Mouse (Mus musculus): ENCODE measurements around the gene Ntpcr. TPM values are rescaled to one million over a fixed set of nuclear protein-coding genes. Genes with fewer than 3 reads are reported as not detected.

Ntpcr gene
- polyA plus RNA-seq, 1 experiment from 2014 or later = 22.5 TPM

DNA sequence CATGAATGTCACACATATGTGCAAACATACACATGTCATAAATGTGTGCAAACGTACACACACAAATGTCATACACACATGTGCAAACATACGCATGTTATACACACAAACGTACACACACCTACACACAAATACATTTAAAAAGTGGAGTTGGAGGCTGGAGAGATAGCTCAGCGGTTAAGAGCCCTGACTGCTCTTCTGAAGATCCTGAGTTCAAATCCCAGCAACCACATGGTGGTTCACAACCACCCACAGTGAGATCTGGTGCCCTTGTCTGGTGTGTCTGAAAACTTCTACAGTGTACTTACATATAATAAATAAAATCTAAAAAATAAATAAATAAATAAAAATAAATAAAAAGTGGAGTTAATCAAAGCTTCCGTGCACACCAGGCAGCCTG, 49.2 kb downstream of the Ntpcr start:
- Histone ChIP-seq H3K27me3 (replicated peaks) (no peaks in the 10 kb centered on the region), H3K36me3 (no peaks in the 10 kb centered on the region), H3K9ac (no peak overlapping the region), H3K27ac (no peak overlapping the region), H3K4me1 (peaks cover 30% of the 10 kb centered on the region), H3K4me3 (no peak overlapping the region), H3K4me2 (no peak overlapping the region), H3K9me3 (replicated peaks) (no peaks in the 10 kb centered on the region)
- 72% methylated on average over 5 of the region's 5 CpGs for WGBS (ENCODE audit: insufficient replicate concordance)
- no peak for ATAC-seq

DNA sequence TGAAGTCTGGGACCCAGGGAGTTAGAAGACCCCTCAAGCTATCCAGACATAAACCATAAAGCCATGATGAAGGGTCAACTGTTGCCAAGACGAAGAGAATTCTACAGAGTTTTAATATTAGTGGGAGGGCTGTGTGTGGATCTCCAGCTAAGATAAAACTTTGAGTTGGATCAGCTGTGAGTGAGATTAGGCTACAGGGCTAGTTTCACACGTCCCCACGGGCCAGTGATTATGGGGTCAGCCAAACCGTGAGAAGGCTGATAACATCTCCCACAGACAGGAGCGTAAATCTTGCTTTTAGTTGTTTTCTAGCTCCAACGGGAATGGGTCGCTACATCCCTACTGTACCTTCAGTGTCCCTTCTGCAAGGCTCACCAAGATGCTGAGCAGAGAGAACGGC, 49.9 kb downstream of the Ntpcr start:
- no peaks in the 10 kb centered on the region for H3K9me3 ChIP-seq (replicated peaks)
- H3K4me1 ChIP-seq = peaks cover 30% of the 10 kb centered on the region
- H3K4me2 ChIP-seq = no peak overlapping the region
- no peak overlapping the region for H3K9ac ChIP-seq
- ATAC-seq = no peak
- H3K36me3 ChIP-seq = no peaks in the 10 kb centered on the region
- WGBS (ENCODE audit: insufficient replicate concordance) = 56% methylated on average over 8 of the region's 8 CpGs
- no peaks in the 10 kb centered on the region for H3K27me3 ChIP-seq (replicated peaks)
- H3K4me3 ChIP-seq = no peak overlapping the region
- H3K27ac ChIP-seq = no peak overlapping the region

DNA sequence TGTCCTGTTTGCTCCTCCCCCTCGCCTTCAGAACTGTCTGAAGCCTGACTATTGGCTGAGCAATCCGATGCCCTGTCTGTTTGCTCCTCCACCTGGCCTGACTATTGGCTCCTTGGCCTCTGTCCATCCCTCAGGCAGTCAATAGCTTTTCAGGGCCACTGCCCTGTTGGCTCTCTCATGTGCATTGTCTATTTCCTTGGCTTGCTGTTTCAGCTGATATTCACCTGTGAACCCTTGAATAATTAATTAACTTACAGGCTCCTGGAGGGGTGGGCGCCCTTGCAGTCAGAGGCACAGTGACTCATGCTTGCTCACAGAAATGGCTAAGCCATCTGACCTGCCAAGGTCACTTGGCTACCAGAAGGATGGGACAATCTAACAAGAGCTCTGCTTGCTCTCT, 52.4 kb downstream of the Ntpcr start:
- Histone ChIP-seq H3K9me3 (replicated peaks) (no peaks in the 10 kb centered on the region), H3K4me1 (peaks cover 35% of the 10 kb centered on the region), H3K27me3 (replicated peaks) (no peaks in the 10 kb centered on the region), H3K27ac (no peak overlapping the region), H3K4me3 (no peak overlapping the region), H3K36me3 (no peaks in the 10 kb centered on the region), H3K9ac (no peak overlapping the region), H3K4me2 (no peak overlapping the region)
- WGBS (ENCODE audit: insufficient replicate concordance) = 73% methylated on average over 3 of the region's 3 CpGs
- ATAC-seq = no peak

DNA sequence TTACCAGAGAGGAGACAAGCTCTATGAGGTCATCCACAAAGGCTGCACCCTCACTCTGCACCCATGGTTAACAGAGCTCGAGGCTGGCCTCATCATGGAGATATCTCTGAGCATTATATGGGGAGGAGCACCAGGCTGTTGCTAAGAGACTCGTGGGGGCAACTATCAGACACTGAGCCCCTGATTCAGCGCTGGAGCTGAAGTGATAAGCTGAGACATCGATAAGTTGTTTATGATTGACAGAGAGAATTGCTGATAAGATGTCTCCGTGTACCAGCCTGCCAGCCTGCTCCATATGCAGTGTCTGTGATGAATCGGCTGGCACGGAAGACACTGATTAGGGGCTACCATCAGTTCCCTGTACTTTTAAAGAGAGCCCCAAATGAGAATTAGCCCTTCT, 57.1 kb downstream of the Ntpcr start:
- H3K9me3 ChIP-seq (replicated peaks) = no peaks in the 10 kb centered on the region
- peaks cover 33% of the 10 kb centered on the region for H3K4me1 ChIP-seq
- no peak overlapping the region for H3K4me2 ChIP-seq
- H3K27ac ChIP-seq = no peak overlapping the region
- ATAC-seq = peak; percentile 72
- no peaks in the 10 kb centered on the region for H3K27me3 ChIP-seq (replicated peaks)
- no peak overlapping the region for H3K9ac ChIP-seq
- H3K4me3 ChIP-seq = no peak overlapping the region
- H3K36me3 ChIP-seq = no peaks in the 10 kb centered on the region
- 22% methylated on average over 7 of the region's 7 CpGs for WGBS (ENCODE audit: insufficient replicate concordance)

DNA sequence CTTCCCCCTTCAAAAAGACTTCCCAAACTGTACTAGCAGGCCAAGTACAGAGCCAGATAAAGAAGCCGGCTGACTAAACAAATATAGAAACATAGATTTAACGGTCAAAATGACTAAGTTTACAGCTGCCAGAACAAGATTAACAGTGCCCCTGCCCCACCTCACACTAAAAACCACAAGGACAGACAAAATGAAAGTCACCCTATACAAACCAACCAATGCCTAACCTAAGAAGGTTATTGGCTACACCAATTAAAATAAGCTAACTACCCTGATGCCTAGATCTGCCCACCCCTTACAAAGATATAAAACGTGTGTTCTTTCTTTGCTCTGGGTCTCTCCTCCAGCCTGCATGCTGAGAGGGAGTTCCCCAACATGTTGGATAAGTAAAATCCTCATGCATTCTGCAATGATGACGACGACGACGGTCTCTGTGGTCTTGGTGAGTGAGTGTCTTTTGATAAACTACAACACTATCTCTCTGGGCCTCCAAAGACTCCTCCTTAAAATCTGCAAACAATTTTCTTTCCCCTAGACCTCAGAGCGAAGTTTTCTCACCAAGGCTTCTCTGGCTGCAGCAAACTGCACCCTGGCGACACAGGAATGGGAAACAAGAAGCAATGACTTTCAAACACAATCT, 63.2 kb downstream of the Ntpcr start:
- no peaks in the 10 kb centered on the region for H3K36me3 ChIP-seq
- H3K4me3 ChIP-seq = no peak overlapping the region
- peak overlapping the region; percentile 65 for H3K27ac ChIP-seq
- ATAC-seq = peak; percentile 72
- H3K27me3 ChIP-seq (replicated peaks) = no peaks in the 10 kb centered on the region
- WGBS (ENCODE audit: insufficient replicate concordance) = 18% methylated on average over 9 of the region's 9 CpGs
- no peaks in the 10 kb centered on the region for H3K9me3 ChIP-seq (replicated peaks)
- peaks cover 36% of the 10 kb centered on the region for H3K4me1 ChIP-seq
- peak overlapping the region; percentile 28 for H3K4me2 ChIP-seq
- no peak overlapping the region for H3K9ac ChIP-seq

DNA sequence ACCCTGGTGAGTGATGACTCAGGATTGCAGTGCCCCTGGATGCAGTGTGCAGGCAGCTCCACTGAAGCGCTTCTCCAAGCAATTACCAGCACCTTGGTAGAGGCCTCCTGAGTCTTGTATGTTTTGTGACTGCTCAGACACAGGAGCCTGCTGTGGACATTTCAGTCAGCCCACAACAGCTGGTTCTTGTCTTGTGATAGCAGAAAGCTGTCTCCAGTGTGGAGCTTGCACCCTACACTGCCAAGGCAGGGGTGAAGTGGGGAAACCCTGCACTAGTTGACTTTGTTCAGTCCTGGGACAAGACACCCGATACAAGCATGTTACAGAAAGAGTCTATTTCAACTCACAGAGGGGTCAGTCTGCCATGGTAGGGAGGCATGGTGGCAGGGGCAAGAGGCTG, 65.6 kb downstream of the Ntpcr start:
- no peak for ATAC-seq
- Histone ChIP-seq H3K27ac (no peak overlapping the region), H3K36me3 (no peaks in the 10 kb centered on the region), H3K4me3 (no peak overlapping the region), H3K9me3 (replicated peaks) (no peaks in the 10 kb centered on the region), H3K9ac (no peak overlapping the region), H3K4me2 (no peak overlapping the region), H3K4me1 (peaks cover 29% of the 10 kb centered on the region), H3K27me3 (replicated peaks) (no peaks in the 10 kb centered on the region; the same call in 1 of the 2 replicates)
- 81% methylated on average over 2 of the region's 2 CpGs for WGBS (ENCODE audit: insufficient replicate concordance)

DNA sequence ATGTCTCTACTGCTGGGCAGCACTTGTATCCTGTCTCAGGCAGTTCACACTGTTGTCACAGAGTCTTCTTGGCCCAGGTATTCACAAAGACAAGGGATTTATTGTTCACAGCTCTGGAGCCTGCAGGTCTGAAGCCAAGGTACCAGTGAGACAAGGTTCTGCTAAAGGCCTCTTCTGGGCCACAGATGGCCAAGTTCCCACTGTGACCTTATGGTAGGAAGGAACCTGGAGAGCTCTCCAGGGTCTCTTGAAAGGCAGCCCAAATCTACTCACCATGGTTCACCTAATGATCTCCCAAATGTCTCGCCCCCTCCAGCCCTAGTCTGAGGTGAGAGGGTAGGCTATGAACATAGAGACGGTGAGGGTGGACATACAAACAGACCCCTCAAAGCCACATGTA, 67.2 kb downstream of the Ntpcr start:
- 74% methylated on average over 2 of the region's 2 CpGs for WGBS (ENCODE audit: insufficient replicate concordance)

More for the DNA sequence above, 67.2 kb downstream of the Ntpcr start:
- H3K27ac ChIP-seq = no peak overlapping the region
- ATAC-seq = no peak
- no peaks in the 10 kb centered on the region for H3K36me3 ChIP-seq
- no peaks in the 10 kb centered on the region for H3K9me3 ChIP-seq (replicated peaks)
- H3K9ac ChIP-seq = no peak overlapping the region
- H3K4me2 ChIP-seq = no peak overlapping the region
- H3K4me3 ChIP-seq = no peak overlapping the region
- no peaks in the 10 kb centered on the region; the same call in 1 of the 2 replicates for H3K27me3 ChIP-seq (replicated peaks)
- H3K4me1 ChIP-seq = peaks cover 20% of the 10 kb centered on the region

Other genes with a start within 250 kb of the Ntpcr start
- 1.9 and 2.3 TPM in 2 replicates for gene Sipa1l2, start 160.2 kb upstream of the Ntpcr start, polyA plus RNA-seq (2016; fragmentation: Nextera tagmentation; extraction: Ambion mirVana)
- gene Map10, start 60.1 kb upstream of the Ntpcr start, polyA plus RNA-seq (2016; fragmentation: Nextera tagmentation; extraction: Ambion mirVana) = 1.3 TPM in 2 replicates
- gene Pcnx2, start 168.4 kb downstream of the Ntpcr start, polyA plus RNA-seq (2016; fragmentation: Nextera tagmentation; extraction: Ambion mirVana) = 0.38 and 0.53 TPM in 2 replicates
- gene Map3k21, start 180.5 kb downstream of the Ntpcr start, polyA plus RNA-seq (2016; fragmentation: Nextera tagmentation; extraction: Ambion mirVana) = 0.02 and 0.07 TPM in 2 replicates

All from liver, embryonic 12.5 days (tissue).